Comparison of ENCODE assay signal across 8 mouse cellular contexts in the genomic region with DNA sequence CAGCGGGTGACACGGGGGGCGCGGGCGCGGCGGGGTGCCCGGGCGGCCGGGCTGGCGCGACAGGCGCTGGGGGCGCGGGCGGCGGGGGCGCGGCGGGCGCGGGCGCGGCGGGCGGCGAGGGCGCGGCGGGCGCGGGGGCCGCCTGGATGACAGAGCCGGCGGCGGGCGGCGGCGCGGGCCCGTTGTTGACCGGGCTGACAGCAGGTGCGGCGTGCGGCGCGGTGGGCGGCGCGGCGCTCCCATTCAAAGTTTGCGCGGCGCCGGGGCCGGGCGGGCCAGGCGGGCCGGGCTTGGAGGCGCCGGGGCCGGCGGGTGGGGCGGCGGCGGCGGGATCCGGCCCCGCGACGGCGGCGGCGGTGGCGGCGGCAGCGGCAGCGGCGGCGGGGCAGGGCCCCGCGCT. TPM values are rescaled to one million over a fixed set of nuclear protein-coding genes. Genes with fewer than 3 reads are reported as not detected.
A peak's percentile ranks its signal among the peaks of the same experiment; 100 is the strongest.
DNase-seq lines count a peak whose midpoint lies in the region; ATAC-seq and TF ChIP-seq lines count a peak whose summit lies in the region.

No protein-coding gene starts in this region.

- DNase-seq in gastrocnemius, postnatal 10 days: peak; percentile 46
- DNase-seq in gastrocnemius, adult 8-10 months (ENCODE audit: low spot score in 2 of 2): no peak
- DNase-seq in urinary bladder, adult 2 months (ENCODE audit: low spot score): peak; percentile 42
- no peak for DNase-seq in urinary bladder, postnatal 36 days (ENCODE audit: low spot score in 2 of 2)
- peak; percentile 52 for DNase-seq in stomach, postnatal 0 days (ENCODE audit: low spot score)
- DNase-seq in layer of hippocampus, postnatal 25 days (ENCODE audit: extremely low spot score in 1 of 2, low spot score in 1 of 2): no peak

- H3K36me3 ChIP-seq in hindbrain, embryonic 13.5 days: no peaks in the 10 kb centered on the region
- H3K36me3 ChIP-seq in liver, embryonic 16.5 days (ENCODE audit: control insufficient read depth, insufficient read depth): no peaks in the 10 kb centered on the region
- H3K36me3 ChIP-seq in stomach, postnatal 0 days (ENCODE audit: control insufficient read depth, insufficient read depth, low read length): no peaks in the 10 kb centered on the region

- H3K9ac ChIP-seq in hindbrain, embryonic 13.5 days: peak overlapping the region; percentile 89
- peak overlapping the region; percentile 88 for H3K9ac ChIP-seq in liver, embryonic 16.5 days (ENCODE audit: low read depth, low read length)
- peak overlapping the region; percentile 99 for H3K9ac ChIP-seq in stomach, postnatal 0 days (ENCODE audit: low read length)

- H3K4me1 ChIP-seq in hindbrain, embryonic 13.5 days (replicated peaks): peaks cover 55% of the 10 kb centered on the region
- peaks cover 41% of the 10 kb centered on the region for H3K4me1 ChIP-seq in liver, embryonic 16.5 days (ENCODE audit: control insufficient read depth, low read depth, low read length)
- H3K4me1 ChIP-seq in stomach, postnatal 0 days (replicated peaks; ENCODE audit: control insufficient read depth, insufficient read depth): peaks cover 9% of the 10 kb centered on the region; the same call in 1 of the 2 replicates

- no peak for TF ChIP-seq EP300 in stomach, postnatal 0 days (optimal IDR thresholded peaks at IDR 0.05)

- no peaks in the 10 kb centered on the region for H3K9me3 ChIP-seq in hindbrain, embryonic 13.5 days
- H3K9me3 ChIP-seq in liver, embryonic 16.5 days (replicated peaks; ENCODE audit: control insufficient read depth, low read length): no peaks in the 10 kb centered on the region
- no peaks in the 10 kb centered on the region for H3K9me3 ChIP-seq in stomach, postnatal 0 days (ENCODE audit: control insufficient read depth, low read length)

- no peaks in the 10 kb centered on the region for H3K27me3 ChIP-seq in hindbrain, embryonic 13.5 days
- H3K27me3 ChIP-seq in liver, embryonic 16.5 days (ENCODE audit: control insufficient read depth, insufficient read depth, low read depth, low read length): no peaks in the 10 kb centered on the region
- no peaks in the 10 kb centered on the region for H3K27me3 ChIP-seq in stomach, postnatal 0 days (ENCODE audit: control insufficient read depth, insufficient read depth, low read length)

- peak overlapping the region; percentile 83 for H3K4me3 ChIP-seq in hindbrain, embryonic 13.5 days
- peak overlapping the region; percentile 90 for H3K4me3 ChIP-seq in liver, embryonic 16.5 days (ENCODE audit: low read depth, low read length)
- H3K4me3 ChIP-seq in stomach, postnatal 0 days (ENCODE audit: low read depth, low read length): peak overlapping the region; percentile 13; the same call in 1 of the 2 replicates

- no peak for ATAC-seq in hindbrain, embryonic 13.5 days (ENCODE audit: low FRiP score)
- peak; percentile 17 for ATAC-seq in liver, embryonic 16.5 days (ENCODE audit: low read depth)
- ATAC-seq in stomach, postnatal 0 days (ENCODE audit: low FRiP score, low TSS enrichment): no peak

- WGBS in hindbrain, embryonic 13.5 days: 0% methylated on average over 18 of the region's 82 CpGs
- 0% methylated on average over 1 of the region's 82 CpGs for WGBS in liver, embryonic 16.5 days (ENCODE audit: insufficient replicate concordance)
- WGBS in stomach, postnatal 0 days: 0% methylated on average over 4 of the region's 82 CpGs

- peak overlapping the region; percentile 97 for H3K27ac ChIP-seq in hindbrain, embryonic 13.5 days
- H3K27ac ChIP-seq in liver, embryonic 16.5 days (ENCODE audit: low read length): peak overlapping the region; percentile 86
- peak overlapping the region; percentile 94 for H3K27ac ChIP-seq in stomach, postnatal 0 days (replicated peaks)

- no peak for TF ChIP-seq CTCF in stomach, postnatal 0 days (IDR thresholded peaks at IDR 0.05; ENCODE audit: low read depth)

- H3K4me2 ChIP-seq in hindbrain, embryonic 13.5 days: peak overlapping the region; percentile 100
- H3K4me2 ChIP-seq in liver, embryonic 16.5 days (ENCODE audit: low read depth, low read length): peak overlapping the region; percentile 47
- H3K4me2 ChIP-seq in stomach, postnatal 0 days (replicated peaks; ENCODE audit: low read depth): peak overlapping the region; percentile 91; the same call in 1 of the 2 replicates

RNA-seq across cellular contexts. Expression of a gene that starts 0.6 kb away (rescaled TPM):
- 10 to 100 TPM in 1 of 2 experiments, 1 to 10 TPM in 1; 9.9 to 13.3 TPM for total RNA-seq in gastrocnemius, postnatal 10 days (2021)
- total RNA-seq in gastrocnemius, adult 8-10 months (2022): 1 to 10 TPM; 7.2 to 9.6 (median 8.8) TPM
- polyA plus RNA-seq in urinary bladder, adult 2 months (2012; rRNA removed): 11.1 and 14.8 TPM in 2 replicates
- polyA plus RNA-seq in hindbrain, embryonic 13.5 days (2015; fragmentation: Nextera tagmentation; extraction: Ambion mirVana): 3.9 and 4.5 TPM in 2 replicates
- polyA plus RNA-seq in liver, embryonic 16.5 days (2015; fragmentation: Nextera tagmentation; extraction: Ambion mirVana): 1.6 and 1.7 TPM in 2 replicates
- 2.1 TPM in 2 replicates for polyA plus RNA-seq in stomach, postnatal 0 days (2015; fragmentation: Nextera tagmentation; extraction: Ambion mirVana)
- total RNA-seq in layer of hippocampus, postnatal 25 days (2021): 10 to 100 TPM; 19.4 to 21.0 TPM

RNA-seq across cellular contexts. Expression of a gene that starts 48.9 kb away (rescaled TPM):
- total RNA-seq in gastrocnemius, postnatal 10 days (2021): 10 to 100 TPM; 44.1 to 46.2 TPM
- total RNA-seq in gastrocnemius, adult 8-10 months (2022): 10 to 100 TPM; 48.2 to 51.7 (median 50.2) TPM
- 48.7 and 51.4 TPM in 2 replicates for polyA plus RNA-seq in urinary bladder, adult 2 months (2012; rRNA removed)
- polyA plus RNA-seq in hindbrain, embryonic 13.5 days (2015; fragmentation: Nextera tagmentation; extraction: Ambion mirVana): 22.5 and 23.4 TPM in 2 replicates
- polyA plus RNA-seq in liver, embryonic 16.5 days (2015; fragmentation: Nextera tagmentation; extraction: Ambion mirVana): 0.86 and 0.91 TPM in 2 replicates
- 3.8 and 3.9 TPM in 2 replicates for polyA plus RNA-seq in stomach, postnatal 0 days (2015; fragmentation: Nextera tagmentation; extraction: Ambion mirVana)
- total RNA-seq in layer of hippocampus, postnatal 25 days (2021): 100 to 1,000 TPM; 101 to 108 TPM

Comparison
In these comparisons a context has a peak if more than half of its experiments do, and no peak if none do; other contexts are left out.
1. DNase-seq: peak in gastrocnemius, postnatal 10 days (single experiment), urinary bladder, adult 2 months (single experiment) and stomach, postnatal 0 days (single experiment); none in gastrocnemius, adult 8-10 months (0 of 2), urinary bladder, postnatal 36 days (0 of 2) and layer of hippocampus, postnatal 25 days (0 of 2).
2. H3K4me2 ChIP-seq: peak in every context shown above with its lines; median percentile 100 in hindbrain, embryonic 13.5 days; 91 in stomach, postnatal 0 days; 47 in liver, embryonic 16.5 days.
3. H3K4me3 ChIP-seq: peak in every context shown above with its lines; median percentile 90 in liver, embryonic 16.5 days; 83 in hindbrain, embryonic 13.5 days; 13 in stomach, postnatal 0 days.
4. Peak in every context shown above with its lines, with median percentiles within 50 percentile points of each other: H3K27ac ChIP-seq and H3K9ac ChIP-seq.